Mouse (Mus musculus): ENCODE measurements around the gene Tmem121b.

Tmem121b gene

GRCm38 (mm10) chr6:120492499-120493373 is 871 bp downstream of the Tmem121b start:
- DNase-seq (ENCODE audit: low spot score): no peak

- no peak for DNase-seq (ENCODE audit: low spot score)
Measured at GRCm38 (mm10) chr6:120491862-120492498, 1.6 kb downstream of the Tmem121b start.

- DNase-seq (ENCODE audit: low spot score): no peak
Measured at GRCm38 (mm10) chr6:120491064-120491463, 2.5 kb downstream of the Tmem121b start.

- no peak for DNase-seq (ENCODE audit: low spot score)
Measured at GRCm38 (mm10) chr6:120489461-120489860, 4.1 kb downstream of the Tmem121b start.

GRCm38 (mm10) chr6:120488647-120489046 is 5.0 kb downstream of the Tmem121b start:
- no peak for DNase-seq (ENCODE audit: low spot score)

GRCm38 (mm10) chr6:120486051-120486510 is 7.5 kb downstream of the Tmem121b start:
- DNase-seq (ENCODE audit: low spot score): no peak

GRCm38 (mm10) chr6:120485038-120485437 is 8.6 kb downstream of the Tmem121b start:
- peak; percentile 31 for DNase-seq (ENCODE audit: low spot score)

- DNase-seq (ENCODE audit: low spot score): peak; percentile 37
Measured at GRCm38 (mm10) chr6:120483211-120483626, 10.4 kb downstream of the Tmem121b start.

- no peak for DNase-seq (ENCODE audit: low spot score)
Measured at GRCm38 (mm10) chr6:120482756-120483155, 10.9 kb downstream of the Tmem121b start.

- DNase-seq (ENCODE audit: low spot score): no peak
Measured at GRCm38 (mm10) chr6:120482021-120482420, 11.6 kb downstream of the Tmem121b start.

GRCm38 (mm10) chr6:120481538-120481937 is 12.1 kb downstream of the Tmem121b start:
- DNase-seq (ENCODE audit: low spot score): no peak

- no peak for DNase-seq (ENCODE audit: low spot score)
Measured at GRCm38 (mm10) chr6:120480361-120480760, 13.2 kb downstream of the Tmem121b start.

- DNase-seq (ENCODE audit: low spot score): no peak
Measured at GRCm38 (mm10) chr6:120479302-120479701, 14.3 kb downstream of the Tmem121b start.

- DNase-seq (ENCODE audit: low spot score): no peak
Measured at GRCm38 (mm10) chr6:120475288-120475687, 18.3 kb downstream of the Tmem121b start.

GRCm38 (mm10) chr6:120473427-120473826 is 20.2 kb downstream of the Tmem121b start:
- DNase-seq (ENCODE audit: low spot score): no peak

GRCm38 (mm10) chr6:120472455-120473140 is 21.0 kb downstream of the Tmem121b start:
- DNase-seq (ENCODE audit: low spot score): no peak

- no peak for DNase-seq (ENCODE audit: low spot score)
Measured at GRCm38 (mm10) chr6:120471991-120472441, 21.6 kb downstream of the Tmem121b start.

GRCm38 (mm10) chr6:120470666-120471065 is 22.9 kb downstream of the Tmem121b start:
- DNase-seq (ENCODE audit: low spot score): no peak

- no peak for DNase-seq (ENCODE audit: low spot score)
Measured at GRCm38 (mm10) chr6:120469770-120470169, 23.8 kb downstream of the Tmem121b start.

- DNase-seq (ENCODE audit: low spot score): no peak
Measured at GRCm38 (mm10) chr6:120469268-120469667, 24.3 kb downstream of the Tmem121b start.

- no peak for DNase-seq (ENCODE audit: low spot score)
Measured at GRCm38 (mm10) chr6:120468259-120468658, 25.3 kb downstream of the Tmem121b start.

- DNase-seq (ENCODE audit: low spot score): no peak
Measured at GRCm38 (mm10) chr6:120466609-120467329, 26.8 kb downstream of the Tmem121b start.

All from c-Kit-positive CD71-positive TER-119-positive erythroid progenitor cells, embryonic 14.5 days (primary cell).